Comparison of ENCODE assay signal across 23 mouse cellular contexts in genomic region chr8:127746456-127746855, GRCm38 (mm10).
DNase-seq lines count a peak whose midpoint lies in the region; ATAC-seq and TF ChIP-seq lines count a peak whose summit lies in the region.
"Had no signal": no experiment of that assay in that cellular context is flagged by ENCODE, and none has a peak within 500 bp of the region (broad histone marks: within the 10 kb centered on the region; RNA-seq: fewer than 3 reads in every experiment).

No protein-coding gene starts in this region.

- peak; percentile 30 for DNase-seq in CH12.LX (ENCODE audit: extremely low read depth)
- peak; percentile 2 for DNase-seq in splenic B cell, adult 2 months (ENCODE audit: low read depth, low spot score)
- DNase-seq in spleen, postnatal 36 days (ENCODE audit: low spot score in 2 of 2), result no peak
- no peak for DNase-seq in urinary bladder, postnatal 10 days (ENCODE audit: low spot score)
- DNase-seq in frontal cortex, postnatal 25 days (ENCODE audit: low spot score in 2 of 2), result no peak
- DNase-seq: adrenal gland, postnatal 25 days; cerebellum, adult 11-12 months; cerebellum, adult 8-10 months; cerebellum, postnatal 10 days; cerebellum, postnatal 36 days; gastrocnemius, adult 2 months; gastrocnemius, postnatal 25 days had no signal

- no peak for TF ChIP-seq EP300 in CH12.LX (IDR thresholded peaks at IDR 0.05; ENCODE audit: low read length)

- H3K36me3 ChIP-seq in CH12.LX (replicated peaks in 1 of 2; ENCODE audit: control insufficient read depth in 1 of 2, insufficient read depth in 1 of 2, low read length in 1 of 2), result no peaks in the 10 kb centered on the region
- no peaks in the 10 kb centered on the region for H3K36me3 ChIP-seq in megakaryocyte, embryonic 14.5 days (replicated peaks; ENCODE audit: low read length)
- no peaks in the 10 kb centered on the region for H3K36me3 ChIP-seq in splenic B cell, adult 2 months (ENCODE audit: control insufficient read depth, insufficient read depth, low read length, poor library complexity, severe bottlenecking)
- H3K36me3 ChIP-seq: forebrain, embryonic 10.5 days; G1E had no signal

- peak overlapping the region; percentile 24; the same call in 1 of the 2 replicates for H3K4me2 ChIP-seq in CH12.LX (ENCODE audit: insufficient read depth, low read depth, poor library complexity, severe bottlenecking)
- H3K4me2 ChIP-seq: forebrain, embryonic 13.5 days; heart, embryonic 11.5 days; hindbrain, embryonic 14.5 days had no signal

- dilution Hi-C loops in CH12.LX (cut with MboI; ENCODE audit: extremely low pct_ligation_motif_present, extremely low pct_unique_long_range_greater_than_20kb, low sequenced_read_pairs), result no loop called here

- ATAC-seq in granulocyte monocyte progenitor cell, adult 5-6 weeks (replicated peaks; ENCODE audit: poor library complexity, severe bottlenecking), result peak; percentile 78
- ATAC-seq: forebrain, embryonic 13.5 days; forebrain, embryonic 16.5 days; hindbrain, postnatal 0 days; intestine, postnatal 0 days; Patski had no signal

- H3K79me2 ChIP-seq in CH12.LX (replicated peaks; ENCODE audit: control insufficient read depth, extremely low read depth, insufficient read depth, poor library complexity, severe bottlenecking), result no peaks in the 10 kb centered on the region

- in situ Hi-C loops in CH12.LX (cut with MboI; ENCODE audit: low pct_ligation_motif_present, low pct_unique_long_range_greater_than_20kb, low sequenced_read_pairs), result no loop called here

- TF ChIP-seq POLR2A in CH12.LX (IDR thresholded peaks at IDR 0.05; ENCODE audit: low read depth, low read length), result no peak

- peaks cover 8 to 13% of the 10 kb centered on the region in 2 experiments for H3K4me1 ChIP-seq in CH12.LX (ENCODE audit: control insufficient read depth in 1 of 2, insufficient read depth in 2 of 2)
- H3K4me1 ChIP-seq in megakaryocyte, embryonic 14.5 days, result peaks cover 8% of the 10 kb centered on the region

- H3K27me3 ChIP-seq in CH12.LX (replicated peaks), result no peaks in the 10 kb centered on the region
- peaks cover 2% of the 10 kb centered on the region for H3K27me3 ChIP-seq in megakaryocyte, embryonic 14.5 days (replicated peaks)
- H3K27me3 ChIP-seq in splenic B cell, adult 2 months (ENCODE audit: control insufficient read depth, insufficient read depth, low read length, poor library complexity, severe bottlenecking), result no peaks in the 10 kb centered on the region
- H3K27me3 ChIP-seq: forebrain, embryonic 13.5 days; Patski had no signal

- no peak overlapping the region for H3K27ac ChIP-seq in CH12.LX (ENCODE audit: insufficient read depth, low read depth)
- H3K27ac ChIP-seq: forebrain, embryonic 10.5 days; forebrain, embryonic 13.5 days; gastrocnemius, adult 2 months; hindbrain, embryonic 14.5 days; hindbrain, postnatal 0 days had no signal

- H3K9ac ChIP-seq in CH12.LX (ENCODE audit: insufficient read depth, low read depth), result no peak overlapping the region
- H3K9ac ChIP-seq: forebrain, embryonic 13.5 days; hindbrain, embryonic 14.5 days had no signal

- no peaks in the 10 kb centered on the region for H3K9me3 ChIP-seq in CH12.LX (replicated peaks; ENCODE audit: low read length)
- H3K9me3 ChIP-seq in megakaryocyte, embryonic 14.5 days, result peaks cover 3% of the 10 kb centered on the region; the same call in 1 of the 2 replicates
- H3K9me3 ChIP-seq: forebrain, embryonic 10.5 days; forebrain, embryonic 13.5 days had no signal

- no peak overlapping the region for H3K4me3 ChIP-seq in CH12.LX (replicated peaks in 1 of 3; ENCODE audit: low read depth in 2 of 3, low read length in 2 of 3, poor library complexity in 1 of 3)
- H3K4me3 ChIP-seq in megakaryocyte, embryonic 14.5 days (replicated peaks), result peak overlapping the region; percentile 38
- H3K4me3 ChIP-seq: forebrain, embryonic 10.5 days; forebrain, embryonic 13.5 days; gastrocnemius, adult 2 months had no signal

- TF ChIP-seq CTCF in CH12.LX (conservative IDR thresholded peaks at IDR 0.05 in 1 of 2, IDR thresholded peaks at IDR 0.05 in 1 of 2; ENCODE audit: low read depth in 2 of 2, low read length in 2 of 2), result no peak

- no peak for TF ChIP-seq RAD21 in CH12.LX (IDR thresholded peaks at IDR 0.05; ENCODE audit: low read depth, low read length)

TF ChIP-seq in CH12.LX, 34 proteins besides CTCF, POLR2A, EP300 and RAD21:
- no peak for TF ChIP-seq PAX5 (IDR thresholded peaks at IDR 0.05; ENCODE audit: low read length)

Comparison
In these comparisons a context has a peak if more than half of its experiments do, and no peak if none do; other contexts are left out.
1. DNase-seq: peak in CH12.LX (single experiment) and splenic B cell, adult 2 months (single experiment); none in spleen, postnatal 36 days (0 of 2), urinary bladder, postnatal 10 days (single experiment) and frontal cortex, postnatal 25 days (0 of 2).